Mouse (Mus musculus) skeletal muscle tissue, postnatal 0 days (tissue): Measurements from ENCODE around the gene Susd2. TPM values are rescaled to one million over a fixed set of nuclear protein-coding genes. Genes with fewer than 3 reads are reported as not detected.

ENCODE experiments used
- polyA plus RNA-seq: library from polyadenylated mRNA; unstranded; fragments of >200 nt; fragmentation: Nextera tagmentation; extraction: Ambion mirVana; gene quantifications from 2 replicates; pipeline ENCODE4 v1.2.1, GENCODE M21; 2015

Susd2 gene
- 4.9 and 5.1 TPM in 2 replicates for polyA plus RNA-seq

DNA sequence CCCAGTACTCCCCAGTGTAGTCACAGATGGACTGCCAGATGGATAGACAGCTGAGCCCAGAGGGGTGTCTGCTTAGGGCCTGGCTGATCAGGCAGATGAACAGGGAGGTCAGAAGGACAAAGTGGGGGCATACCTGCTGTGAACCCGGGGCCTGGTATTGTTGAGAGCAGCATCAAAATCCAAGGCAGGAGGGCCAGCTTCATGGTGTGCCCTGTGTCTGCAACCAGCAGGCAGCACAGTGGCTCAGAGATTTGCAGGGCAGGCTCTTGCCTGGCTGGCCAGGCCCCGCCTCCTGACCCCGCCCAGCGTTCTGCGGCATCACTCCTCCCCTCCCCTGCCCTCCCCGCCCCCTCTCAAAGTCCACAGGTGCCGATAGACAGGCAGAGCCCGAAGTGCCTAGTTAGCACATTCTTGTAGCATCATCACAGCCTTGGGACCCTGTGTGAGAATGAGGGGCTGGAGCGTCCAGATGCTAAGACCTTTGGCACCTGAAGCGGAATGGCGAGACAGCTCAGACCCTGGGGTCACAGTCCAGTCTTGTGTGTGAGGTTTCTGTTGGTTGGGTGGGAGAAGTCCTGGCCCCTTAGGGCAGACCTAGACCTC lies at the start of gene Susd2:
Gene Susd2, minus strand, starts transcription at position 268 of the 603 bp plus-strand sequence.

DNA sequence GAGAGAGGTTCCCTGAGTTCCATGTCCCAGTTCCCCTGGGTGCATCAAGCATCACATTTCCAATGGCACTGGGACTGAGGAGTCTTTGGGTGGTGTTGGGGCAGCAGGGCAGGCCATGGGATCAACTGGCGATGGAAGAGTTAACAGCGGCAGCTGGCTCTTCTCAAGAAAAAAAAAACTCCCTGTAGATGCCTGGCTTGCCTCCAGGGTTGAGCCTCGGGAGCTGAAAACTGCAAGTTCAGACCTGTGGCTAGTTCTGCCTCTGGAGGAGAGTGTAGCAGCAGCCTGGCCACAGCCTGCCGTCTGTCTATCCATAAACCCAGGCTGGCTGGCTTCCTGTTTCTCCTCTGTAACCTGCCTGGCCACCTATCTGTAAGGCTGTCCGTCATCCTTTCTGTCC lies 54.7 kb downstream of the Susd2 start, which contains the start of gene Ggt5:
Gene Ggt5, plus strand, starts transcription at position 212 of the 400 bp plus-strand sequence.

Other genes with a start within 250 kb of the Susd2 start
- gene Upb1, start 242.9 kb downstream of the Susd2 start, polyA plus RNA-seq = 0.18 and 0.22 TPM in 2 replicates
- 59.6 and 80.7 TPM in 2 replicates for gene Snrpd3, start 126.5 kb downstream of the Susd2 start, polyA plus RNA-seq
- 20.8 and 23.3 TPM in 2 replicates for gene Gucd1, start 126.0 kb downstream of the Susd2 start, polyA plus RNA-seq
- gene Lrrc75b, start 83.7 kb downstream of the Susd2 start, polyA plus RNA-seq = 0.46 TPM in 2 replicates
- not detected in 2 replicates for gene Ggt1, start 82.4 kb downstream of the Susd2 start, polyA plus RNA-seq
- gene Ggt5, start 54.7 kb downstream of the Susd2 start, polyA plus RNA-seq = 7.3 and 9.4 TPM in 2 replicates
- 15.4 and 17.0 TPM in 2 replicates for gene Cabin1, start 120.3 kb upstream of the Susd2 start, polyA plus RNA-seq
- gene Ddt, start 129.4 kb upstream of the Susd2 start, polyA plus RNA-seq = 53.2 and 61.3 TPM in 2 replicates
- not detected in 2 replicates for gene Gm20441, start 136.9 kb upstream of the Susd2 start, polyA plus RNA-seq
- 4.5 and 5.3 TPM in 2 replicates for gene Gstt3, start 137.4 kb upstream of the Susd2 start, polyA plus RNA-seq
- 8.6 and 8.9 TPM in 2 replicates for gene Gstt1, start 154.6 kb upstream of the Susd2 start, polyA plus RNA-seq
- not detected in 2 replicates for gene Gstt4, start 178.5 kb upstream of the Susd2 start, polyA plus RNA-seq
- gene Gstt2, start 193.4 kb upstream of the Susd2 start, polyA plus RNA-seq = 9.9 and 11.9 TPM in 2 replicates
- 482 and 560 TPM in 2 replicates for gene Mif, start 216.2 kb upstream of the Susd2 start, polyA plus RNA-seq
- 0.50 and 0.58 TPM in 2 replicates for gene Derl3, start 249.4 kb upstream of the Susd2 start, polyA plus RNA-seq